In the genomic region with DNA sequence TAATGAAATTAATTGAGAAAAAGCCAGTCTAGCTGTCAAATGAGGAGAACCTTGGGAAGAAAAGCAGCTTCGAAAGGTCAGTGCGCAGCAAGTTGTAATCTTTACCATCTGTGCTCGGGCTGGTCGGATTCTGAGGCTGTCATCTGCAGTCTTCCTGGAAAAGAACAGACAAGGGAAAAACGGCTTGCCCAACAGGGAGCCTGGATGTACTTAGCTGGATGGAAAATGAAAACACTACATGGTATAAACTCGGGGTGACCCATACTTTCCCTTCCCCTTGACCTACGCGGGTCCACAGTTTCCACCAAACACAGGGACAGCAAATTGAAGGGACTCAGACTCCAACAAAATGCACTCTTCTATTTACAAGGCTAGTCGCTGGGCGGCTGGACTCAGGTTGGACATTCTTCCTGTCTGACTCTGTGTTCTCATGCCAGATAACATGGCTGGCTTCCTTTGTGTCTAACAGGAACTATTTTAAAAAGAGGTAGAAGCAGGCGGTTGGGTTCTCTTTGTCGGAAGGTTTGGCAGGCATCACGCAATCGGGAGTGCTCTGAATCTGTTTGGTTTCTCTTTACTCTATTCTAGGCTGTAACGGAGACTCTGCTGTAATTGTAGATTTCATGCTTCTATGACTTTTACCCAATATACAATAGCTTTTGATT, we compare ENCODE assay signal across 8 mouse cellular contexts.
DNase-seq lines count a peak whose midpoint lies in the region; ATAC-seq lines count a peak whose summit lies in the region.

No protein-coding gene starts in this region.

- no peaks in the 10 kb centered on the region for H3K27me3 ChIP-seq in kidney, embryonic 16.5 days (ENCODE audit: insufficient read depth, low read length)
- no peaks in the 10 kb centered on the region for H3K27me3 ChIP-seq in hindbrain, embryonic 12.5 days
- H3K27me3 ChIP-seq in limb, embryonic 12.5 days: no peaks in the 10 kb centered on the region
- no peaks in the 10 kb centered on the region for H3K27me3 ChIP-seq in midbrain, embryonic 11.5 days (ENCODE audit: control insufficient read depth, insufficient read depth, low read length)

- DNase-seq in kidney, adult 8-10 months: no peak
- DNase-seq in cerebellum, postnatal 36 days: peak; percentile 56 to 70
- no peak for DNase-seq in retina, postnatal 1 day
- no peak for DNase-seq in midbrain, embryonic 11.5 days (ENCODE audit: low spot score, missing footprints)
- DNase-seq in spleen, adult 18-20 months: no peak

- H3K9ac ChIP-seq in kidney, embryonic 16.5 days (replicated peaks; ENCODE audit: low read length): no peak overlapping the region
- no peak overlapping the region for H3K9ac ChIP-seq in hindbrain, embryonic 12.5 days
- no peak overlapping the region for H3K9ac ChIP-seq in limb, embryonic 12.5 days (replicated peaks)
- no peak overlapping the region for H3K9ac ChIP-seq in midbrain, embryonic 11.5 days (ENCODE audit: low read length)

- H3K27ac ChIP-seq in kidney, embryonic 16.5 days (ENCODE audit: low read length): no peak overlapping the region
- no peak overlapping the region for H3K27ac ChIP-seq in hindbrain, embryonic 12.5 days
- 0 out of 2 replicates have a peak overlapping the region, but pooled peaks have one; percentile 25 for H3K27ac ChIP-seq in limb, embryonic 12.5 days
- no peak overlapping the region for H3K27ac ChIP-seq in midbrain, embryonic 11.5 days (ENCODE audit: low read depth, low read length)

- peak overlapping the region; percentile 20; the same call in 1 of the 2 replicates for H3K4me3 ChIP-seq in kidney, embryonic 16.5 days (ENCODE audit: low read length)
- no peak overlapping the region for H3K4me3 ChIP-seq in hindbrain, embryonic 12.5 days
- H3K4me3 ChIP-seq in limb, embryonic 12.5 days (replicated peaks): no peak overlapping the region
- no peak overlapping the region for H3K4me3 ChIP-seq in midbrain, embryonic 11.5 days (ENCODE audit: low read depth, low read length)

- ATAC-seq in kidney, embryonic 16.5 days (ENCODE audit: low FRiP score, low TSS enrichment): no peak
- no peak for ATAC-seq in hindbrain, embryonic 12.5 days (ENCODE audit: low FRiP score)
- no peak for ATAC-seq in limb, embryonic 12.5 days (ENCODE audit: insufficient number of reproducible peaks, insufficient read depth, low FRiP score, low TSS enrichment, low read depth)
- ATAC-seq in midbrain, embryonic 11.5 days (ENCODE audit: low FRiP score): no peak

- H3K4me1 ChIP-seq in kidney, embryonic 16.5 days (ENCODE audit: insufficient read depth, low read length): no peaks in the 10 kb centered on the region
- H3K4me1 ChIP-seq in hindbrain, embryonic 12.5 days: no peaks in the 10 kb centered on the region
- peaks cover 15% of the 10 kb centered on the region for H3K4me1 ChIP-seq in limb, embryonic 12.5 days (replicated peaks)
- H3K4me1 ChIP-seq in midbrain, embryonic 11.5 days (ENCODE audit: control insufficient read depth, insufficient read depth, low read length): no peaks in the 10 kb centered on the region

- no peaks in the 10 kb centered on the region for H3K36me3 ChIP-seq in kidney, embryonic 16.5 days (ENCODE audit: insufficient read depth, low read length)
- H3K36me3 ChIP-seq in hindbrain, embryonic 12.5 days: no peaks in the 10 kb centered on the region
- H3K36me3 ChIP-seq in limb, embryonic 12.5 days: no peaks in the 10 kb centered on the region
- H3K36me3 ChIP-seq in midbrain, embryonic 11.5 days (ENCODE audit: control insufficient read depth, insufficient read depth, low read length): no peaks in the 10 kb centered on the region

- H3K4me2 ChIP-seq in kidney, embryonic 16.5 days (replicated peaks; ENCODE audit: low read depth, low read length): peak overlapping the region; percentile 4; the same call in 1 of the 2 replicates
- H3K4me2 ChIP-seq in hindbrain, embryonic 12.5 days (replicated peaks): peak overlapping the region; percentile 26; the same call in 1 of the 2 replicates
- H3K4me2 ChIP-seq in limb, embryonic 12.5 days: peak overlapping the region; percentile 33
- H3K4me2 ChIP-seq in midbrain, embryonic 11.5 days: no peak overlapping the region

- H3K9me3 ChIP-seq in kidney, embryonic 16.5 days (ENCODE audit: low read length): no peaks in the 10 kb centered on the region
- no peaks in the 10 kb centered on the region for H3K9me3 ChIP-seq in hindbrain, embryonic 12.5 days (replicated peaks)
- H3K9me3 ChIP-seq in limb, embryonic 12.5 days: no peaks in the 10 kb centered on the region
- no peaks in the 10 kb centered on the region for H3K9me3 ChIP-seq in midbrain, embryonic 11.5 days (ENCODE audit: control insufficient read depth, low read length)

- WGBS in kidney, embryonic 16.5 days: 44% methylated on average over 15 of the region's 15 CpGs
- 68% methylated on average over 15 of the region's 15 CpGs for WGBS in hindbrain, embryonic 12.5 days
- WGBS in limb, embryonic 12.5 days: 30% methylated on average over 15 of the region's 15 CpGs
- WGBS in midbrain, embryonic 11.5 days: 85% methylated on average over 15 of the region's 15 CpGs

Comparison
In these comparisons a context has a peak if more than half of its experiments do, and no peak if none do; other contexts are left out.
1. DNase-seq: peak in cerebellum, postnatal 36 days (2 of 2); none in kidney, adult 8-10 months (0 of 2), retina, postnatal 1 day (single experiment), midbrain, embryonic 11.5 days (single experiment) and spleen, adult 18-20 months (0 of 2).